Comparison of ENCODE assay signal across 22 mouse cellular contexts in the genomic region with DNA sequence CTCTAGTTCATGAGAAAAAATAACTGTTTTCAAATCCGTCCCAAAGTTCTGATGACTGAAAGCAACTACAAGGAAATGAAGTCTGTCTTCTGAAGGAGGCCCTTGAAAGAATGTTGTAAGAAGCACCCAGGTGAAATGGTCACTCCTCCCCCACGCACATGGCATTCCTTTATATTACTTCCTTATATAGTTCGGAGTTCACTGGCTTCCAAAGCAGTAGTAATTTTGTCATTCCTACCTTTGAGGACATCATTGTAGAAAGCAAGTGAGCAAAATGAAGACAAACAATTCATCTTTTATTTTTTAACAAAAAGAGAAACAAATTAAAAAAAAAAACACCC.
"Had no signal": no experiment of that assay in that cellular context is flagged by ENCODE, and none has a peak within 500 bp of the region (broad histone marks: within the 10 kb centered on the region; RNA-seq: fewer than 3 reads in every experiment).

No protein-coding gene starts in this region.

- DNase-seq: kidney, adult 18-20 months; kidney, adult 9 months; kidney, postnatal 25 days; layer of hippocampus, postnatal 36 days; liver; lung, adult 18-20 months; midbrain, embryonic 14.5 days; right cerebral cortex, adult 18-20 months; right cerebral cortex, postnatal 14 days; right cerebral cortex, postnatal 4 days; thymus, adult 2 months; thymus, postnatal 14 days; thymus, postnatal 4 days had no signal

- H3K9ac ChIP-seq: limb, embryonic 12.5 days; liver, embryonic 12.5 days; liver, embryonic 15.5 days; lung, embryonic 15.5 days had no signal

- ATAC-seq: inflammation-experienced regulatory T-cells, adult 6 months; liver, embryonic 12.5 days had no signal

- H3K27ac ChIP-seq: kidney, postnatal 0 days; left cerebral cortex, adult 2 months; liver, embryonic 12.5 days; liver, embryonic 15.5 days; lung, embryonic 15.5 days; stomach, postnatal 0 days had no signal

- H3K4me3 ChIP-seq: left cerebral cortex, adult 2 months; limb, embryonic 12.5 days; liver, embryonic 12.5 days; liver, embryonic 15.5 days; lung, embryonic 15.5 days had no signal

- H3K36me3 ChIP-seq: limb, embryonic 12.5 days; liver, embryonic 12.5 days; liver, embryonic 15.5 days; lung, embryonic 15.5 days had no signal

- H3K4me1 ChIP-seq: liver, embryonic 12.5 days; liver, embryonic 15.5 days; lung, embryonic 15.5 days had no signal

- H3K4me2 ChIP-seq: limb, embryonic 12.5 days; liver, embryonic 12.5 days; liver, embryonic 15.5 days; lung, embryonic 15.5 days; midbrain, embryonic 11.5 days had no signal

- H3K9me3 ChIP-seq: limb, embryonic 12.5 days; liver, embryonic 12.5 days; liver, embryonic 15.5 days; lung, embryonic 15.5 days had no signal

- H3K27me3 ChIP-seq: liver, embryonic 12.5 days; liver, embryonic 15.5 days; lung, embryonic 15.5 days had no signal
